ENCODE assay signal across 10 mouse cellular contexts in the genomic region with DNA sequence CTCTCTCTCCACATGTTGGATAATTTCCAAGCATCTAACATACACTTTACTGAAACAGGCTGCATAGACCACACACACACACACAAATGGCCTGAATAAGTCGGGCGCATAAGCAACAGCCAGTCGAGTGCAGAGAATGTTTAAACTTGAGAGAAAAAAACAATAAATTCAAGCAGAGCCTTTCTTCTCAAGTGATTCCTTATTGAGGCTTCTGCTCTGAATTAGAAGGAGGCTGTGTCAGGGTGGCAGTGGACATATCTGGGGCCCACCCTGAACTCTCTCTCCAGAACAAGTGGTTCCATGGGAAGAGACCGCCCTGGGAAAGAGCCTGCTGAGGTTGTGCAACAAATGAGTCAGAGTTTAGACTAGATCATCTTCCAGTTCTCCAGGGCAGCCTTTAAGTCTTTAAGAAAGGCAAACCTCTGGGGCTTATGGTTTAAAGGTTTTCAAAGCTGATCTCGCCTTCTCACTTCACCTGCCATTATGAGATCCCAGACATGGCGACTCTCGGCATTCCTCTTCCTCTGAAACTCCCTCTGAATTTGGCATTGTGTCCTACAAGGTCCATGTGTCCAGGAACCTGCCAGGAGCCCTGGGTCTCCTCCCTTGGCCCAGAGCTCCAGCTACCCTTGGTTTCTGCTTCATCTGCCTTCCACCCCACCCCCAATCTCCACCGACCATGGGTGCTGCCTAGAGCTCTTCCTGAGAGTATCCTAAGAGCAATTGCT.
DNase-seq lines count a peak whose midpoint lies in the region; ATAC-seq and TF ChIP-seq lines count a peak whose summit lies in the region.
"Had no signal": no experiment of that assay in that cellular context is flagged by ENCODE, and none has a peak within 500 bp of the region (broad histone marks: within the 10 kb centered on the region; RNA-seq: fewer than 3 reads in every experiment).

No protein-coding gene starts in this region.

- intact Hi-C loops in heart, adult 2 months (cut with DNase I), result no loop called here

- H3K9me3 ChIP-seq in heart, embryonic 11.5 days (replicated peaks; ENCODE audit: control insufficient read depth, low read length), result no peaks in the 10 kb centered on the region
- H3K9me3 ChIP-seq in intestine, postnatal 0 days (ENCODE audit: control insufficient read depth), result no peaks in the 10 kb centered on the region
- H3K9me3 ChIP-seq: liver, embryonic 12.5 days had no signal

- WGBS in heart, adult 2 months, result 77% methylated on average over 8 of the region's 8 CpGs
- WGBS in heart, embryonic 11.5 days (ENCODE audit: insufficient replicate concordance), result 83% methylated on average over 8 of the region's 8 CpGs
- 50% methylated on average over 8 of the region's 8 CpGs for WGBS in intestine, postnatal 0 days

- H3K27ac ChIP-seq in heart, adult 2 months, result no peak overlapping the region
- no peak overlapping the region for H3K27ac ChIP-seq in heart, embryonic 11.5 days (ENCODE audit: low read depth, low read length)
- H3K27ac ChIP-seq in intestine, postnatal 0 days (ENCODE audit: low read depth, low read length), result peak overlapping the region; percentile 54; the same call in 1 of the 2 replicates
- H3K27ac ChIP-seq: liver, embryonic 12.5 days had no signal

- TF ChIP-seq POLR2A in heart, adult 2 months (IDR thresholded peaks at IDR 0.05; ENCODE audit: insufficient read depth, low read depth, low read length), result no peak

- H3K36me3 ChIP-seq in heart, adult 2 months (ENCODE audit: control insufficient read depth, insufficient read depth, low read length), result no peaks in the 10 kb centered on the region
- no peaks in the 10 kb centered on the region for H3K36me3 ChIP-seq in heart, embryonic 11.5 days (ENCODE audit: control insufficient read depth, insufficient read depth, low read length)
- no peaks in the 10 kb centered on the region for H3K36me3 ChIP-seq in intestine, postnatal 0 days (ENCODE audit: control insufficient read depth, insufficient read depth)
- H3K36me3 ChIP-seq: liver, embryonic 12.5 days had no signal

- no peaks in the 10 kb centered on the region for H3K27me3 ChIP-seq in heart, adult 2 months (ENCODE audit: control insufficient read depth, insufficient read depth, low read length)
- no peaks in the 10 kb centered on the region for H3K27me3 ChIP-seq in heart, embryonic 11.5 days (ENCODE audit: control insufficient read depth, insufficient read depth, low read length)
- H3K27me3 ChIP-seq in intestine, postnatal 0 days (replicated peaks; ENCODE audit: control insufficient read depth, insufficient read depth, low read length), result no peaks in the 10 kb centered on the region
- H3K27me3 ChIP-seq: liver, embryonic 12.5 days had no signal

- no peaks in the 10 kb centered on the region for H3K79me2 ChIP-seq in heart, adult 2 months (replicated peaks; ENCODE audit: control insufficient read depth, insufficient read depth, low read length)

- no peak overlapping the region for H3K4me3 ChIP-seq in heart, adult 2 months
- H3K4me3 ChIP-seq in heart, embryonic 11.5 days (ENCODE audit: low read depth, low read length), result no peak overlapping the region
- no peak overlapping the region for H3K4me3 ChIP-seq in intestine, postnatal 0 days (ENCODE audit: low read depth, low read length)
- H3K4me3 ChIP-seq: liver, embryonic 12.5 days had no signal

- ATAC-seq in heart, embryonic 11.5 days (replicated peaks; ENCODE audit: insufficient number of reproducible peaks, low FRiP score, low TSS enrichment), result no peak
- peak; percentile 56 for ATAC-seq in intestine, postnatal 0 days
- ATAC-seq: liver, embryonic 12.5 days had no signal

- no peak overlapping the region for H3K4me2 ChIP-seq in heart, embryonic 11.5 days
- H3K4me2 ChIP-seq in intestine, postnatal 0 days (replicated peaks; ENCODE audit: low read depth), result no peak overlapping the region
- H3K4me2 ChIP-seq: liver, embryonic 12.5 days had no signal

- H3K9ac ChIP-seq in heart, adult 2 months (ENCODE audit: low read depth, low read length), result no peak overlapping the region
- H3K9ac ChIP-seq in heart, embryonic 11.5 days (ENCODE audit: low read depth, low read length), result no peak overlapping the region
- no peak overlapping the region for H3K9ac ChIP-seq in intestine, postnatal 0 days (ENCODE audit: low read depth, low read length)
- H3K9ac ChIP-seq: liver, embryonic 12.5 days had no signal

- peak; percentile 23 to 42 for DNase-seq in heart, adult 2 months
- peak; percentile 36 to 55 for DNase-seq in urinary bladder, postnatal 36 days (ENCODE audit: low spot score in 2 of 2)
- no peak for DNase-seq in urinary bladder, postnatal 10 days (ENCODE audit: low spot score)
- no peak for DNase-seq in spleen, adult 12 weeks (ENCODE audit: low spot score)
- no peak for DNase-seq in layer of hippocampus, adult 11-12 months (ENCODE audit: low spot score)
- DNase-seq in cerebellum, adult 18-20 months, result no peak
- DNase-seq: cerebellum, adult 11-12 months had no signal

- TF ChIP-seq EP300 in heart, adult 2 months (IDR thresholded peaks at IDR 0.05; ENCODE audit: insufficient read depth, low read depth, low read length), result no peak

- H3K4me1 ChIP-seq in heart, adult 2 months (ENCODE audit: control insufficient read depth, insufficient read depth, low read length), result no peaks in the 10 kb centered on the region; the same call in 1 of the 2 replicates
- H3K4me1 ChIP-seq in heart, embryonic 11.5 days (ENCODE audit: control insufficient read depth, insufficient read depth, low read length), result peaks cover 4% of the 10 kb centered on the region; the same call in 1 of the 2 replicates
- H3K4me1 ChIP-seq in intestine, postnatal 0 days (replicated peaks; ENCODE audit: control insufficient read depth, insufficient read depth, low read length), result peaks cover 6% of the 10 kb centered on the region; the same call in 1 of the 2 replicates
- H3K4me1 ChIP-seq: liver, embryonic 12.5 days had no signal

- no peak for TF ChIP-seq CTCF in heart, adult 2 months (IDR thresholded peaks at IDR 0.05)
- no peak for TF ChIP-seq CTCF in intestine, postnatal 0 days (IDR thresholded peaks at IDR 0.05; ENCODE audit: low read depth)

Comparison
In these comparisons a context has a peak if more than half of its experiments do, and no peak if none do; other contexts are left out.
1. DNase-seq: peak in heart, adult 2 months (2 of 2) and urinary bladder, postnatal 36 days (2 of 2); none in urinary bladder, postnatal 10 days (single experiment), spleen, adult 12 weeks (single experiment), layer of hippocampus, adult 11-12 months (single experiment) and cerebellum, adult 18-20 months (0 of 2).